Mouse (Mus musculus): ENCODE results near the gene Cnnm1. TPM values are rescaled to one million over a fixed set of nuclear protein-coding genes. Genes with fewer than 3 reads are reported as not detected.
"Not testable (repeated sequence)": the region's sequence is repeated elsewhere in the genome, so short reads cannot be mapped to it uniquely, and the experiment has no call there.

Gene Cnnm1
- total RNA-seq, 2 experiments from 2014 or later, result 34.1 to 34.5 TPM

DNA sequence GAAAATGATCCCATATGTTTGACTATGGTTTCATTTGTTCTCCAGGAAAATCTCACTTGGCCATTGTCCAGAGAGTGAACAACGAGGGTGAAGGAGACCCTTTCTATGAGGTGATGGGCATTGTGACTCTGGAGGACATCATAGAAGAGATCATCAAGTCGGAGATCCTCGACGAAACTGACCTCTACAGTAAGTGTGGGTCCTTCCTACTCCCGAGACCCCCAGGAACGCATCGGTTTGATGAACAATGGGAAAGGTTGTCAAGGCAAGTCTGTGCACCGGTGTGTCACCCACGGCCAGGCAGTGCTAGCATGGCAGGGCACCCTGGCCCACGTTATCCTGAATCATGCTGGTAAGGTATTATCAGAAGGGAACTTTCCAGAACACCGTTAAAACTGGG, 24.8 kb downstream of the Cnnm1 start:
- DNase-seq (ENCODE audit: low spot score in 2 of 2), result no peak

DNA sequence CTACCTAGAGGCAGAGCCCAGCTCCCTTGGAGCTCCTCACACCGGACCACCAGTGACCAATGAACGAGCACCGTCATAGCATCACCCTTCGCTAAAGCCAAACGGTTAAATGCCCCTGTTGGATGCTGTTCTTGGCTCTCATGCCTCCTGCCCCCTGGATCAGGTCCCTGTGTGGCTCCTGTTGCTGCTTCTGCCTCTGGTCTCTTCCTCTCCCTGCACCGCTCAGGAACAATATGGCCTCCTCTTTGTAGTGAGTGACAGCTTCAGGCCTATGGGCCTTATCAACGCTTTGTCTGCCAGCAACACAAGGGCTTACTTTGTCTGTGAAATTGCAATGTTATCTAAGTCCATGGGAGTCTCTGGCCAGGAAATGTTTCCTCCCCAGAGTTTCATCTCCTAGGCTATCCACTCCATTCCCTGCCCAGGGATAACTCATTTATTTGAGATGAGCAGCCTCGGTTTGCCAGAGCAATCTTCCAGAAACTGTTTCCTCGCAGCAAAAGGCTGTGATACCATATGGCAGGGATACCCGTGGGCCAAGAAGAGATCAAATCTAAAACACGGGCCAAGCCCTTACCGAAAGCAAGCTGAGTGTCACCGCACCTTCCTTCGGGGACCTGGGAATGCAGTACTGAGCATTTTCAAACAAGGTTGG, 25.5 kb downstream of the Cnnm1 start:
- no peak for DNase-seq (ENCODE audit: low spot score in 2 of 2)

DNA sequence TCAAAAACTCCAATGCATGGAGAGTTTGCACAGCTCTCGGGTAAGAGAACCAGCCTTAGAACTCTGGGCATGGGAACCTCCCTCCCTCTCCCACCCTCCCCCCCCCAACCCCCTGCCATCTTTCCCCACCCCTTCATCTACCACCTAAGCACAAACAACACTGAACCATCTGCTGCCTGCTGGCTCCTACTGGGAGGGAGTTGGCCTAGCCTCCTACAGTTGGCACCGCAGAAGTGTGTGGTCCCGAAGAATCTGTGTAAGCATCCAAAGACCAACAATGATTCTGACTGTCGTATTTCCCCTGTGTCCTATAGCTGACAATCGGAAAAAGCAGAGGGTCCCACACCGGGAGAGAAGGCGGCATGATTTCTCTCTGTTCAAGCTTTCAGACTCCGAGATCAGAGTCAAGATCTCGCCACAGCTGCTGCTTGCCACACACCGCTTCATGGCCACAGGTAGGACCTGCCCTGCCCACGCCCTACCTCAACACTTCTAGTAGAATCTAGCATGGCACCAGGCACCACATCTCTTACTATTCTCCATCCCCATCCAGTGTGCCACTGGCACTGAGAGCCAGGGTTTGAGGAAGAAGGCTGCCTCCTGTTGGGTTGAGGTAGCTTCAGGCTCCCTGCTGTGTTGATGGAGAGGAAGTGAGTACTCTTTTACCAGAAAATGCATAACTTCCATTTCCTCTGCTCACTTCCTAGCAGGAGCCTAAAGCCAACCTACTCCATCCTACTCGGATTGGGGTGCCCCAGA, 27.9 kb downstream of the Cnnm1 start:
- DNase-seq (ENCODE audit: low spot score in 2 of 2), result no peak

DNA sequence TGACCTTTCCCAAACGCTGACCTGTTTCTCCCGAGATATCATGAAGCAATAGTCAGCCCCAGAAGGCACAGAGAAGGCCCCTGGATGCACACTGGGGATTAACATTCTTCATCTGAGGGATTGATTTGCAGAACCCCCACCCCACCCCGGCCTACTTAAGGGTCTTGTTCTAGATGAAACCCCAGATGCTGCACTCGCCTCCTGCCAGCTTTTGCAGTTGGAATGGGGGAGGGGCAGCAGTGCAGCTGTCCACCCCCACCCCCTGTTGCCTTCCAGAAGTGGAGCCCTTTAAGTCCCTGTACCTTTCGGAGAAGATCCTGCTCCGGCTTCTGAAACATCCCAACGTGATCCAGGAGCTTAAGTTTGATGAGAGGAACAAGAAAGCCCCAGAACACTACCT, 29.1 kb downstream of the Cnnm1 start:
- DNase-seq (ENCODE audit: low spot score in 2 of 2), result no peak

DNA sequence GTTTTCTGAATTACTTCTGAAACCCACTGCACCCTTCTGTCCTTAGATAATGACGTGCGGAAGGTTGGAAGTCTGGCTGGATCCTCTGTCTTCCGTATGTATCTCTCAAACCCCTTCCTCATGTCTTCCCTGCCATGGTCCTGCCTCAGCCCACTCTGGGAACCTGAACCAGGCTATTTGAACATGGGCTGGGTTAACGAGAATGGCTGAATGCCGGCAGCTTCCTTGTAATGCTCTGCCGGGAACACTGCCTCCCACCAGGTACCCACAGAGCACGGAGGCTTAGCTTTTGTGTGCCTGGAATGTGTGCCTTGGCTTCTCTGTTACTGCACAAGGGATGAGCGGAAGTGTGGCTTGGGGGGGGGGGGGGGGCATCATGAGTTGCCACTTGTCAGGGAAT, 32.1 kb downstream of the Cnnm1 start:
- DNase-seq (ENCODE audit: low spot score in 2 of 2), result no peak

DNA sequence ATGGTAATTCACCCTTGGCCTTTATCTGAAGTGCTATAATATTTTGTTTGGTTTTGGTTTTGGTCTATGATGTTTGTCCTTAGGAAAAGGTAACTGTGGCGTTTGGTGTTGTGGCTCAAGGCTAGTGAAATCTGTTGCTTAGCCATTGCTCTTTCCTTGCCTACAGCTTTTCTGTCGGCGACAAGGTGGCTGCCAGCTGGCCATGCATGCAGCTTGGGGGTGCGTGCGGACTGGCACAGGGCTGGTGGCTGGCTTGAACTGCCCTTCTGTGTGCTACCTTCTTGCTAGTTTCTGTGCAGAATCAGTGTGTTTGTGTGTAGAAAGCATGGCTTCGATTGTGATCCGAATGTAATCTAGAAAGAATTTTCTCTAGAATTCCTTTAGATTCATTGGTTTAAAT, 32.5 kb downstream of the Cnnm1 start:
- DNase-seq (ENCODE audit: low spot score in 2 of 2), result no peak

DNA sequence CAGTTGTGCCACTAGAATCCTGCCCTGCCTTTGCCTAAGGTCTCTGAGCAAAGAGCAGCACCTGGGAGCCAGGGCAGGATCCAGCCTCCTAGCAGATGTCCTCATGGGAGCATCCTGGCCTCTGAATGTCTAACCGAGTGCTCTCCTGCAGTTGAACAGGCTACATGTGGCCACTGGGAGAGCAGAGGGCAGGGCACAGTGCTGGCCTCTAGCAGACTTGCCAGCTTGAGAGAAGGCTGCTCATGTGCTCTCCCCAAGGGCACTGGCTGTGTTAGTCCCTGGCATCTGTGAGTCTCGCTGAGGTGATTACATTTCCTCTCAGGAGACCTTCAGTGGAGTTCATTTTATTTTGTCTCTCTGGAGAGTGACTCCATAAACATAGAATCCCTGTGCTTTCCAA, 35.4 kb downstream of the Cnnm1 start:
- DNase-seq (ENCODE audit: low spot score in 2 of 2), result no peak

DNA sequence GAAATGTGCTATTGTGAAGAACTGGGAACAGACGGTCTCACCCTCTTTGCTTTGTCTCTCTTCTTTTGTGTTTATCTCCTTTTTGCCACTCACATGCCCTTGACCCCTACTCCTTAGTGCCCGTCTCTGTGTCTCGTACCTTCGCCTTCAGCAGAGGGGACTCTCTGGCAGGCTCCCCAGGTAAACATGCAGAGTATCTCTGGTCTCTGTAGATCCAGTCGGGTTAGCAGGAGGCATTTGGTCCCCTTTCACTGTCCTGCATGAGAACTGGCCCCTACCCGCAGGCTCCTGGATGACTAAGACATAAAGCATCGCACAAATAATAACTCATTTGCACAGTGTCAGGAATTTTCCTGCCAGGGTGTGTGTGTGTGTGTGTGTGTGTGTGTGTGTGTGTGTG, 35.8 kb downstream of the Cnnm1 start:
- DNase-seq (ENCODE audit: low spot score in 2 of 2), result no peak

DNA sequence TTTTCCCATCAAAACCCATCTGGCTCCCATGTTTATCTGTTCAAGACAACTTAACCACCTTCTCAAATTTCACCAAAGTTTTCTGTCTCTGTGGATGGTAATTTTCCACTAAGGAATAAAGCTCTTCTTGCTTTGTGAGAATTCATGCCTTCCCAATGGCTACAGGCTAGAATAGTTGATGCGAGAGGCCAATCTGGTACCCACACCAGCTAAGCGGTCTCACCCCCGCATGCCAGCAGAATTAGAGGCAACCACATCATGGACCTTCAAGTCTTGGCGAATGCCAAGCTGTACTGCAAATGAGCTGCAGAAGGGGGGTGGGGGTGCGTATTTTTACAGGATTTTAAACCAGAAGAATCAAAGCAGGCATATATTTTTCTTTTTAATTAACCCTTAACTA, 37.2 kb downstream of the Cnnm1 start:
- DNase-seq (ENCODE audit: low spot score in 2 of 2), result no peak

DNA sequence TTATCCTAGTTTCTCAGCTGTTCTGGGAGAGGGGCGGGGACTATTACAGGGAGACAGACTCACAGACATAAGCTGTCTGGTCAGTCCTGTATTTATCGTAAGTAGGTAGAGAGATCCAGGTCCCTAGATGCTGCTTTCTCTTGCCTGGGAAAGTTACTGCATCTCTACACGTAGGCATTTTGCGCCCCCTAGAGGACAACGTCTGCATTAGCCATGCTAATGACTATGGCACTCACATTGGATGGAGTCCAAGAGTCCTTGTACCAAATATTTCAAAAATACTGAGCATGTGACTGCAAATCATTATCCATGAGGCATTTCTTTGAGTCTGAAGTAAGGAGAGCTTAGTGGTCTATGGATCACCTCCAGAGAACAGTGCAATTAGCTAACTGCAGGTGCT, 38.7 kb downstream of the Cnnm1 start:
- peak; percentile 73 to 80 for DNase-seq (ENCODE audit: low spot score in 2 of 2)

DNA sequence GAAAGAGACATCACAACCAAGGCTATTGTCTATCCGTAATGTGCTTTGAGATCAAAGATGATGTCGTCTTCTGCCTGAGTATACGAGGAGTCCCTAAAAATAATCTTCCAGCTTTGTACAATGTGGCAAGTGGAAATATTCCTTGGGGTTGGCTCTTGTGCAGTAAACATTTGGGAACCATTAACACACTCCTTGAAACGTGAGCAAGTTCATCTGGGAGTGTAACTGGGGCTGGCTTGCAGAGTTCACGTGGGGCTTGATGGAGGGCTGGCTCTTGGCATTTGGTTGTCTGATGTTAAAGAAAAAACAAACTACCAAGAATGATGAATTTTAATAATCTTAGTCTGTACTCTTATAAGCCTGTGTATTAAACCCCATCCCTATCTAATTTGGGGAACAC, 39.2 kb downstream of the Cnnm1 start:
- no peak for DNase-seq (ENCODE audit: low spot score in 2 of 2)

DNA sequence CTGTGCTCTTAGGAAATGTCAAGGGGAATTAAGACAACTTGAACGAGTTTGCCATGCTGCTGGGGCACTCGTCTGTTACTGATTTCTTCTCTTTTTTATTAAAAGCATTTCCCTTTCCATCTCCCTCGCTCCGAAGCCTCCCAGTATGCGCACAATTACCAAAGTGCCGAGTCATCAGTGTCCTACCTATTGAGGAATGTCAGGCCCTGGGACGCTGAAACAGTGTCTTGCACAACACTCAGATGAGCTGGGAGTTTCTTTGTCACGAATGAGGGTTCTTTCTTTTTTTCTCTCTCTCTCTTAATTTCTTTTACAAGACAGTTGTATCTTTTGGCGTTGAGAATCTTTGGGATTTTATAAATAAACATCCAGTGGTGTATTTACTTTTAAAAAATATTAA, 40.3 kb downstream of the Cnnm1 start:
- no peak for DNase-seq (ENCODE audit: low spot score in 2 of 2)

DNA sequence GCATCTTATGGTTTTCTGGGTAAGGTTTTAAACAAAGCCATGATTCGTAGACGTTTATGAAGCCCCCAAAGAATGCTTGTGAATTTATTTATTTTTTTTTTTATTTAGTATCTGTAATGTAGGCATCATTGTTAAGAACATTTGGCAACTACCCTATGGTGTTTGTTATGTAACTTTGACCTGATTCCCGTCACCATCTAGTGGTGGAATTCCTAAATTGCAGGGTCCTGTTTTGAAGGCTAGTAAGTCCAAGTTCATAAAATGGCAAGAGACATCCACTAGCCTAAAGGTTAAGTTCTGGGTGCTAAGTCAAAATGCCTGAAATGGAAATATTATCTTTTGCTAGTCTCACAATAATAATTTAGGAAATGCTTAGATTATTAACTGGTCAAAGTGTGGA, 47.2 kb downstream of the Cnnm1 start:
- DNase-seq (ENCODE audit: low spot score in 2 of 2), result no peak

DNA sequence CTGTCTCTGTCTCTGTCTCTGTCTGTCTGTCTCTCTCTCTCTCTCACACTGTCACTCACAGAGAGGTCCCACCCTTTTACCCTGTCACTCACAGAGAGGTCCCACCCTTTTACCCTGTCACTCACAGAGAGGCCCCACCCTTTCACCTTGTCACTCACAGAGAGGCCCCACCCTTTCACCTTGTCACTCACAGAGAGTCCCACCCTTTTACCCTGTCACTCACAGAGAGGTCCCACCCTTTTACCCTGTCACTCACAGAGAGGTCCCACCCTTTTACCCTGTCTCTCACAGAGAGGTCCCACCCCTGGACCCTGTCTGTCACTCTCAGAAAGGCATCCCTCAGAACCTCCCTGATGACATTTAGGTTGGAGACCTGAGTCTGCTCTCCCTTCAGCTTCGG, 53.1 kb downstream of the Cnnm1 start:
- DNase-seq (ENCODE audit: low spot score in 2 of 2), result not testable (repeated sequence)

DNA sequence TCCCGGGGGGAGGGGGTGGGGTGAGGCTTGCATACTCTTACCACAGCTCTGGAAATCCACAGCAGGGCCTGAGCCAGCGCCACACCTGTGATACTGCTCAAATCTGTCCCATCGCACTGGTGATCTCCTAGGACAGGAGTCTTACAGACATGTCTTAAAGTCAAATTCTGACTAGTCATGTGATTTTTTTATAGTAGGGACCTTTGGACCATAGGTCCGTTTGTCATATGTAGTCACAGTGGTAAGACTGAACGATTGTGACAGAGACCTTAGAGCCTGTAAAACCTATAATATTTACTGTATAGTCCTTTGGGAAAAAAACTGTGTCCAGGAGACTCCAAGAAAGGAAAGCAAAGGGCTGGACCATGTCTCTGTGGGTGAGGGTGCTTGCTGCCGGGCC, 53.6 kb downstream of the Cnnm1 start:
- DNase-seq (ENCODE audit: low spot score in 2 of 2), result no peak

DNA sequence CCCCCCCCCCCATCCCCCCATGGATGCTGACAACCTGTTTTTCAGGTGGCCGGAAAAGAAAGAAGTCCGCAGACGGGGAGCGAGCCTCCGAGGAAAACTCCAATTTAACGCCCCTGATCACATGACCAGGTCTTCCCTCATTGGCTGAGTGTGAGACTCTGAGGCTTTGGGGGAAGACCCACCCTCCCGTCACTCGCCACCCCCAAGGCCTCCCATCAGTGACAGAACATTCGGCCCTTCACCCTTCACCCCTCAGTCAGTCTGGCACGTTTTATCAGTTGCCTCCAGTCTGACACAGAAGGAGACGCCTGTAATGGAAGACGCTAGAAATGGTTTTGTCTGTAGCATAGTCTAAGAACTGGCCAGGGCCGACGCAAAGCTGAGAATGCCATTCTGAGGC, 54.7 kb downstream of the Cnnm1 start:
- DNase-seq (ENCODE audit: low spot score in 2 of 2), result no peak

DNA sequence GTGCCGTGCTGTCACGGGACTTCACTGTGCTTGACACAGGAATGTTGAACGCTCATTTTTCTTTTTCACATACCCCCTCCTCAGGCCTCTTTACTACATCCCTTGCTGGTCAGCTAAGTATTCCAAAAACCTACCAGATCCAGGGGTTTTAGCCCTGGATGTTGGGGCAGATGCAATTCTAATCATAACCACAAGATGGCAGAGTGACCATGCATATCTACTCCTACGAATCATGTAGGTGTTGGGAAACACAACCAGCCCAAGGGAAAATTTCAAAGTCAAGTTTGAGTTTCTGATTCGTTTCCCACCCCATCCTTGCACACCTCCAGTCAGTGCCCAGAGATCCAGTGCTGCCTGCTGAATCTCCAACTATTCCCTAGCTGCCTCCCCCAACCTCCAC, 55.6 kb downstream of the Cnnm1 start:
- peak; percentile 58 for DNase-seq (ENCODE audit: low spot score in 2 of 2)

DNA sequence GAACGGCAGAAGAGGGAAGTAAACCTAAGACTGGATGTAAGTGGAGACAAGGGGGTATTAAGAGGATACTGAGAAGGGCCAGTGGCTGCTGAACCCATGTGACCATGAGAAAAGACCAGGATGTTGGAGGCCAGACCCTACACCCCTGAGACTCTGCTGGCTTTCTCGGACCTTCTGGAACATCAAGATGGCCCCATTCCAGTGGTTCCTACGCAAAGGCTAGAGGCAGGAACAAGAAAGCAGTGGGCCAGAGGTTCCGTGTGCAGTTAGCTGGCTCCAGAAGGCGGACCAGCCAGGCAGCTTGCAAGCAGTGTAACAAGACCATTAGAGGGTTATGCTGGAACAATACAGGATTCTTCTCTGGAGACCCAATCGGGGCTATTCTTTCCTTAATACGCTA, 57.2 kb downstream of the Cnnm1 start:
- no peak for DNase-seq (ENCODE audit: low spot score in 2 of 2)

DNA sequence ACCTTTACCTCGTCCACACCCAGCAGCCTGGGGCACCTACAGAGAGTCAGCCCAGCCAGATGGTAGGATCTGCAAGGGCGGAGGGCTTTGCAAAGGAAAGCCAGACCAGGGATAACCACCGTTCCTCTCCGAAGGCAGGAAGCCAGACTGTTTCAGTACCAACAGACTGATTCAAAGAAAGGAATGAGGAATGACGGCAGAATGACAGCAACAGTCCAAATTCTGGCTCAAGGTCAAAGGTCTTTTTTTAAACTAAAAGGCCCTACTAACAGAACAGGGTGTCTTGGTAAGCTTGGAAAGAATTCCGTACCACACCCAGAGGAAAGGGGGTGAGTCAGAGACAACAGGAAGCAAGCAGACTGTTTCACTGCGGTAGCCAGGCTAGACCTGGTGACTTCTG, 58.6 kb downstream of the Cnnm1 start:
- no peak for DNase-seq (ENCODE audit: low spot score in 2 of 2)

DNA sequence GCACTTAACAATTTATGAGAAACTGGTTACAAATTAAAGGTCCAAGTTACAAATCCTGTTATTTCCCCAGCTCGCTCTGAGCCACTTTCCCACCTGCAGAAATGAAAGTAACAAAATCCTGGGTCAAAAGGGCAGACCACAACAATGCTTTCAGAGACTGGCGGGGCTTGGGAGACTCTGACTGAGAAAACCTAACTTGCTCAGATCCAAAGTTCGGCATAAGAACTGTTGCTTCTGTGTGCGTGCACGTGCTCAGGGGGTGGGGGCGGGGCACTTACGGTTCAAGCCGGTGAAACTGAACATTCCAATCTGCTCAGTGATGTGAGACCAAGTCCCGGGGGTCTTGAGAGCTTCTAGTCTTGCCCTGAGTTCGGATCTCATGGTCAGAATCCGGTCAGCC, 62.4 kb downstream of the Cnnm1 start:
- no peak for DNase-seq (ENCODE audit: low spot score in 2 of 2)

DNA sequence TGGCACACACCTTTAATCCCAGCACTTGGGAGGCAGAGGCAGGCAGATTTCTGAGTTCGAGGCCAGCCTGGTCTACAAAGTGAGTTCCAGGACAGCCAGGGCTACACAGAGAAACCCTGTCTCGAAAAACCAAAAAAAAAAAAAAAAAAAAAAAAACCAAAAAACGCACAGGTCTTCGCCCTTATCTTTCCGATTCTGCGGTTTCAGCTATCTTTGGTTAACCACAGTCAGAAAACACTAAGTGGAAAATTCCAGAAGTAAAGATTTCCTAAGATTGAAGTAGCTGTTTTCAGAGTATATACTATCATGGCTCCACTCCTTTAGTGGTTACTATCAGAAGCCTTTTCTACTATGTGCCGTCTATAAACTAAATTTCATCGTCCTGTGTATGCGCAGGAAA, 63.4 kb downstream of the Cnnm1 start:
- not testable (repeated sequence) for DNase-seq (ENCODE audit: low spot score in 2 of 2)

DNA sequence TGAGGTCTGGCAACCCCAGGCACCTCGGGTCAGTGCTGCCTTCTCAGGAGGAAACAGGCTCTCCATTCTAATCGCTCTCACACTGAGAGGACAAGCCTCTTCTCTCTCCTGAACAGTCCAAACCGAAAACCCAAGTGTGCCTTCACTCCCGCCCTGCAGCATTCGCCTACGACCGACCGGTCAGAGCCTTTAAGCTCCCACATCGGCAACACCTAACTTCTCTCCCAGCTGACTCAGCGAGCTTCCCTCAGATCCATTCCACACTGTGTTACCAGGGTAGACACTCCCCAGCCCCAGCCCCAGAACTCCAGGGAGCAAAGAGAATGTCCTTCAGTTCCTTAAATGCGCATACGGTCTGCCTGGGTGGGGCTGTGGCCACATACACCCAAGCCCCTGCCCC, 65.2 kb downstream of the Cnnm1 start:
- DNase-seq (ENCODE audit: low spot score in 2 of 2), result no peak

Data from layer of hippocampus, postnatal 10 days (tissue).